Mouse (Mus musculus): ENCODE measurements around the gene Dolpp1. TPM values are rescaled to one million over a fixed set of nuclear protein-coding genes. Genes with fewer than 3 reads are reported as not detected.
A peak's percentile ranks its signal among the peaks of the same experiment; 100 is the strongest.

Dolpp1 gene
- polyA plus RNA-seq, 1 experiment from 2014 or later: 60.3 TPM

DNA sequence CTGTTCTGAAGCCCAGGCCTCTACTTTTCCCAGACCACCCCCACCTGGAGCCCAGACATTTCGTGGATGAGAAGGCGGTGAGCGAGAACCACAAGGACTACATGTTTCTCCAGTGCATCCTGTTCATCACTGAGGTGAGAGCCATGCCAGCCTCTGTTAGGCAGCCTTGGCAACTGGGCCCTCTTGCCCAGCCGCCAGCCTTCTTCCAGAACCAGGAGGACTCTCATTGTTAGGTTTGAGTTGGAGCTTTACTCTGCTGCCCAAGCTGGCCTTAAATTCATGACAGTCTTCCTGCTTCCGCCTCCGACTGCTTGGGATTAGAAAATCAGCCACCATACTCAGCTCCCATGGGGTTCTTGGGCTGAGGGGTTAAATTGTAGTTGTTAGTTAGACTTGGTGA, 47.6 kb downstream of the Dolpp1 start:
- no peak overlapping the region for H3K4me2 ChIP-seq (replicated peaks)
- 91% methylated on average over 6 of the region's 6 CpGs for WGBS
- peaks cover 42% of the 10 kb centered on the region for H3K36me3 ChIP-seq
- no peak overlapping the region for H3K4me3 ChIP-seq
- peak overlapping the region; percentile 94; the same call in 1 of the 2 replicates for H3K27ac ChIP-seq (replicated peaks)
- H3K9me3 ChIP-seq: no peaks in the 10 kb centered on the region
- ATAC-seq (replicated peaks): no peak
- H3K9ac ChIP-seq (replicated peaks): no peak overlapping the region
- H3K4me1 ChIP-seq: peaks cover 37% of the 10 kb centered on the region
- no peaks in the 10 kb centered on the region for H3K27me3 ChIP-seq

GRCm38 (mm10) chr2:30440211-30440700, 48.2 kb downstream of the Dolpp1 start:
- H3K27ac ChIP-seq (replicated peaks): peak overlapping the region; percentile 94
- peaks cover 39% of the 10 kb centered on the region for H3K4me1 ChIP-seq
- no peaks in the 10 kb centered on the region for H3K27me3 ChIP-seq
- WGBS: 48% methylated on average over 3 of the region's 3 CpGs
- H3K4me3 ChIP-seq: no peak overlapping the region
- 0 out of 2 replicates have a peak overlapping the region, but pooled peaks have one; percentile 0 for H3K9ac ChIP-seq (replicated peaks)
- no peak overlapping the region for H3K4me2 ChIP-seq (replicated peaks)
- peaks cover 39% of the 10 kb centered on the region for H3K36me3 ChIP-seq
- H3K9me3 ChIP-seq: no peaks in the 10 kb centered on the region
- ATAC-seq (replicated peaks): no peak

- 13% methylated on average over 12 of the region's 12 CpGs for WGBS
- Histone ChIP-seq H3K27me3 (no peaks in the 10 kb centered on the region), H3K27ac (replicated peaks) (peak overlapping the region; percentile 94), H3K4me3 (no peak overlapping the region), H3K36me3 (peaks cover 39% of the 10 kb centered on the region), H3K9ac (replicated peaks) (peak overlapping the region; percentile 34; the same call in 1 of the 2 replicates), H3K9me3 (no peaks in the 10 kb centered on the region), H3K4me2 (replicated peaks) (no peak overlapping the region), H3K4me1 (peaks cover 40% of the 10 kb centered on the region)
- peak; percentile 45 for ATAC-seq (replicated peaks)
These were observed 48.9 kb downstream of the Dolpp1 start for GRCm38 (mm10) chr2:30440701-30441517.

DNA sequence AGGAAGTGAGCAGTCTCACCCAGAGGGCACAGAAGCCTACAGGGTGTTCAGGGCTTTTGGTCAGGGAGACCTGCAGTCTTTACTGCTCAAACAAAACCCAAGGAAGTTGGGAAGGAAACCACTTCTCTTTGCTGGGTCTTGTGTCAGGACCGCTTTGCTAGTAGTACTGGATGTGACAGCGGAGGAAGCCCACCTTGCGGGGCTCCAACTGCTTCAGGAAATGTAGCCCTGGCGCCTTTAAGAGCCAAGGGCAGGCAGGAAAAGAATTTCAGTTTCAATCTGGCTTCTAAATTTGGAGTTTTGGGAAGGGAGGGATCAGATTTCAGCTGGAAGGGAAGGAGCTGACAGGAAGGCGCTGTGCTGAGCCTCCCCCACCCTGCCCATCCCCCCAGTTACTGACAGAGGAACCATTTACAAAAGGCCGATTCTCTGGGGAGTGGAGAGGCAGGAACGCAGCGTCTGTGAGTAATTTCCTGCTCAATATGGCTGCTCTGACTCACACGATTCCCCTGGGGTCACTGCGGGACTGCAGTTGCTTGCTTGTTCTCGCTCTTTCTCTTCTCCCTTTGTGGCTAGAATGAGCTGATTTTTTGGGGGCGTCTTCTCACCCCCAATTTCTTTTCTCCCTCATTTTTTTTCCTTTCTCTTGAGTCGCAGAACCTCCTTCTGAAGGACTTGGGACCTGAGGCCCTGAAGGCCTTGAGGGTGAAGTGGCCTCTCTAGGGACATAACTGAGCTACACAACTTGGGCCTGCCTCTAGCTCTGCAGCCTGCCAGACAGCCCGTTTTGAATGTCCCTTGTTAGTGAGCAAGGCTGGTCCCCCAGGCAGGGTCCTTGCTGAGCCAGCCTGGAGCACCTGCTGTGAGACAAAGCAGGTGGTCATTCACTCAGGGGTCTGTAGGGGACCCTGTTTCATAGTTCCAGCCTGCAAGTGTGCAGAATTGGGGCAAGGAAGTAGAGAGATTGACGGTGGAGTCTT, 49.8 kb downstream of the Dolpp1 start:
- peak overlapping the region; percentile 34 for H3K9ac ChIP-seq (replicated peaks)
- WGBS: 3% methylated on average over 15 of the region's 15 CpGs
- peak; percentile 72 for ATAC-seq (replicated peaks)
- H3K4me1 ChIP-seq: peaks cover 40% of the 10 kb centered on the region
- H3K4me2 ChIP-seq (replicated peaks): peak overlapping the region; percentile 28
- H3K27me3 ChIP-seq: no peaks in the 10 kb centered on the region
- H3K9me3 ChIP-seq: no peaks in the 10 kb centered on the region
- peak overlapping the region; percentile 94 for H3K27ac ChIP-seq (replicated peaks)
- H3K4me3 ChIP-seq: peak overlapping the region; percentile 12
- H3K36me3 ChIP-seq: peaks cover 39% of the 10 kb centered on the region

GRCm38 (mm10) chr2:30442498-30442890, 50.4 kb downstream of the Dolpp1 start:
- no peak for ATAC-seq (replicated peaks)
- Histone ChIP-seq H3K27me3 (no peaks in the 10 kb centered on the region), H3K9me3 (no peaks in the 10 kb centered on the region), H3K36me3 (peaks cover 36% of the 10 kb centered on the region), H3K4me3 (peak overlapping the region; percentile 12; the same call in 1 of the 2 replicates), H3K4me1 (peaks cover 40% of the 10 kb centered on the region), H3K9ac (replicated peaks) (peak overlapping the region; percentile 34), H3K27ac (replicated peaks) (peak overlapping the region; percentile 94), H3K4me2 (replicated peaks) (peak overlapping the region; percentile 28)
- 58% methylated on average over 5 of the region's 5 CpGs for WGBS

DNA sequence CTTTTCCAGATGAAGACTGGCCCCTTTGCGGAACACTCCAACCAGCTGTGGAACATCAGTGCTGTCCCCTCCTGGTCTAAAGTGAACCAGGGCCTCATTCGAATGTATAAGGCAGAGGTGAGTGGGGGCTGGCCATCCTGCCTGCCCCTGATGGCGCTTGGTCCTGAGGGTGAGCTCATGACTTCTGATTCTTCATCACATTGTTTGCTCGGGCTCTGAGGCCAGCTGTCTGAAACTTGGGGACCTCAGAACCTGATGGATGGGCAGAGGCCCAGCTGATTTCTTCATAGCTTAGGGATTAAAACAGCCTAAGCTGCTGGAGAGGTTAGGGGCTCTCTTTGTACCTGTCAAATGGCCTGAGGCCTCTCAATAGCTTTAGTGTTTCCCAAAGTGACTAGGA, 51.2 kb downstream of the Dolpp1 start:
- Histone ChIP-seq H3K27ac (replicated peaks) (peak overlapping the region; percentile 94), H3K36me3 (peaks cover 31% of the 10 kb centered on the region)
- 72% methylated on average over 4 of the region's 4 CpGs for WGBS

GRCm38 (mm10) chr2:30444006-30444405, 52.0 kb downstream of the Dolpp1 start:
- Histone ChIP-seq H3K9me3 (no peaks in the 10 kb centered on the region), H3K27me3 (no peaks in the 10 kb centered on the region), H3K36me3 (peaks cover 28% of the 10 kb centered on the region), H3K27ac (replicated peaks) (no peak overlapping the region), H3K4me1 (peaks cover 40% of the 10 kb centered on the region), H3K4me2 (replicated peaks) (no peak overlapping the region), H3K9ac (replicated peaks) (no peak overlapping the region), H3K4me3 (no peak overlapping the region)
- WGBS: 88% methylated on average over 5 of the region's 5 CpGs
- ATAC-seq (replicated peaks): no peak

More for the DNA sequence above, 51.2 kb downstream of the Dolpp1 start:
- Histone ChIP-seq H3K4me1 (peaks cover 40% of the 10 kb centered on the region), H3K9me3 (no peaks in the 10 kb centered on the region), H3K9ac (replicated peaks) (0 out of 2 replicates have a peak overlapping the region, but pooled peaks have one; percentile 34), H3K27me3 (no peaks in the 10 kb centered on the region), H3K4me2 (replicated peaks) (no peak overlapping the region), H3K4me3 (no peak overlapping the region)
- ATAC-seq (replicated peaks): no peak

GRCm38 (mm10) chr2:30444450-30444849, 52.4 kb downstream of the Dolpp1 start:
- H3K27me3 ChIP-seq: no peaks in the 10 kb centered on the region
- no peak overlapping the region for H3K4me2 ChIP-seq (replicated peaks)
- ATAC-seq (replicated peaks): no peak
- peaks cover 24% of the 10 kb centered on the region for H3K36me3 ChIP-seq
- no peak overlapping the region for H3K9ac ChIP-seq (replicated peaks)
- H3K4me1 ChIP-seq: peaks cover 40% of the 10 kb centered on the region
- no peaks in the 10 kb centered on the region for H3K9me3 ChIP-seq
- no peak overlapping the region for H3K27ac ChIP-seq (replicated peaks)
- no peak overlapping the region for H3K4me3 ChIP-seq

- Histone ChIP-seq H3K9me3 (no peaks in the 10 kb centered on the region), H3K27me3 (no peaks in the 10 kb centered on the region), H3K4me1 (peaks cover 36% of the 10 kb centered on the region), H3K4me3 (no peak overlapping the region), H3K27ac (replicated peaks) (no peak overlapping the region), H3K4me2 (replicated peaks) (no peak overlapping the region), H3K36me3 (peaks cover 31% of the 10 kb centered on the region), H3K9ac (replicated peaks) (no peak overlapping the region)
- WGBS: 42% methylated on average over 2 of the region's 2 CpGs
- no peak for ATAC-seq (replicated peaks)
These were observed 53.3 kb downstream of the Dolpp1 start for GRCm38 (mm10) chr2:30445312-30445711.

GRCm38 (mm10) chr2:30446891-30447826, 55.1 kb downstream of the Dolpp1 start:
- WGBS: 86% methylated on average over 10 of the region's 10 CpGs
- Histone ChIP-seq H3K4me1 (peaks cover 17% of the 10 kb centered on the region), H3K4me2 (replicated peaks) (no peak overlapping the region), H3K9ac (replicated peaks) (no peak overlapping the region), H3K36me3 (peaks cover 34% of the 10 kb centered on the region), H3K9me3 (no peaks in the 10 kb centered on the region), H3K4me3 (no peak overlapping the region), H3K27ac (replicated peaks) (no peak overlapping the region), H3K27me3 (no peaks in the 10 kb centered on the region)
- ATAC-seq (replicated peaks): no peak

DNA sequence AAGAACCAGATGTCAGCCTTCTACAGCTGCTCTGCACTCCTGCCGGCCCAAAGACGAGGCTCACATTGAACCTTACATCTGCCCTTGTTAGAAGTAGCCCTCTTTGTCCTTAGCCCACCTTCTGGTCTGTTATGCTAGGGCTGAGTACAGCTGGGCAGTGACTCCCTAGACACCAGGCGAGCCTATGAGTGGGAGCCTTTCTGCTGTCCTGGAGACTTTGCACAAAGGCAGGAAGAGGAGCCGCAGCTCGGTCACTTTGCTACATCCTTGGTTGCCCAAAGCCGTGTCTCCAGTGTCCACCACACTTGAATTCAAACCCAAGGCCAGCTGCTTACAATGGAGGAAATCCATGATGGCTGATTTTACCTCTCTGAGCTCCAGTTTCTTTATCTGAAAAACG, 56.3 kb downstream of the Dolpp1 start:
- 92% methylated on average over 7 of the region's 7 CpGs for WGBS
- peaks cover 34% of the 10 kb centered on the region for H3K36me3 ChIP-seq

More for the DNA sequence above, 56.3 kb downstream of the Dolpp1 start:
- Histone ChIP-seq H3K4me1 (peaks cover 5% of the 10 kb centered on the region), H3K4me3 (no peak overlapping the region), H3K9ac (replicated peaks) (no peak overlapping the region), H3K27ac (replicated peaks) (no peak overlapping the region), H3K27me3 (no peaks in the 10 kb centered on the region), H3K4me2 (replicated peaks) (no peak overlapping the region), H3K9me3 (no peaks in the 10 kb centered on the region)
- ATAC-seq (replicated peaks): no peak
